Mouse (Mus musculus) heart, adult 18-20 months (tissue): Measurements from ENCODE around the gene Arhgap25. TPM values are rescaled to one million over a fixed set of nuclear protein-coding genes. Genes with fewer than 3 reads are reported as not detected.
"Not testable (repeated sequence)": the region's sequence is repeated elsewhere in the genome, so short reads cannot be mapped to it uniquely, and the experiment has no call there.

Experiments
- DNase-seq, 2 experiments: peaks; one replicate each; pipeline ENCODE4 v3.0.0; 2021 to 2022; ENCODE audit warnings: mixed read lengths in 1 of 2
- total RNA-seq, 2 experiments: library from RNA; stranded (reverse); gene quantifications; 2 replicates each; pipeline ENCODE4 v1.2.3; 2021

Arhgap25 gene
- total RNA-seq, 2 experiments from 2014 or later: 4.5 to 4.7 TPM

DNA sequence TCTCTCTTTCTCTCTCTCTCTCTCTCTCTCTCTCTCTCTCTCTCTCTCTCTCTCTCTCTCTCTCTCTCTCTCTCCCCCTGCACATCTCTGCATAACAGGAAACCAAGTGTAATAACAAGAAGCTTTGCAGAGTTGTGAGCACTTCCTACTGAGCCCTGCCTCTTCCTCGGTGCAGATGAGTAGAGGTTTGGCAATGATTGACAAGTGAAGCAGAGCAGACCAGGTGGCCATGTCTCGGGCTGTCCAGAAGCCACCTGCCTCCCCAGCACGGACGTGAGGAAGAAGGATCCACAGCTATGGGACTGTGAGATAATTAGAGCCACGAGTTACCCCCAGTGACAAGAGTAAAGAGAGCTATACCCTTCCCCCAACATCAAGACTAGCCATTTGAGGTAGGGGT lies 29.1 kb downstream of the Arhgap25 start:
- DNase-seq: no peak

- DNase-seq: no peak
Observed at GRCm38 (mm10) chr6:87503536-87503935, 29.5 kb downstream of the Arhgap25 start.

- peak in 1 of 2 experiments; percentile 71 for DNase-seq
Observed at GRCm38 (mm10) chr6:87502831-87503286, 30.2 kb downstream of the Arhgap25 start.

DNA sequence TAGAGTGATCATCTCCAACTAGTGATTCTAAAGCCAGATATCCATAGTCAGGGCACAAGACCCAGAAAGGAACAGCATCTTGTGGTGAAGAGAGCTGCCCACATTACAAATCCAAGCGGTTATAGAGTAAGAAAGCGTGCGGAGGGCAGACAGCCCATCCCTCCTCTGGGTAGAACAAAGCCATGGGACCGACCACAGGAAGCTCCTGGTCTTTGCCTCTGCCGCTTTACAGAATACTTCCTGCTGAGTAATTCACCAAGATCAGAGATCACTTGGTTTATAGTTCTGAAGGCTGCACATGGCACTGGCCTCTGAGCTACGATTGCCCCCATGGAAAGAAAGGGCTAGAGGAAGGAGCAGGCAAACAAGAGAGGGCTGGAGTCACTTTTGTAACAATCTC lies 30.6 kb downstream of the Arhgap25 start:
- DNase-seq: no peak

DNA sequence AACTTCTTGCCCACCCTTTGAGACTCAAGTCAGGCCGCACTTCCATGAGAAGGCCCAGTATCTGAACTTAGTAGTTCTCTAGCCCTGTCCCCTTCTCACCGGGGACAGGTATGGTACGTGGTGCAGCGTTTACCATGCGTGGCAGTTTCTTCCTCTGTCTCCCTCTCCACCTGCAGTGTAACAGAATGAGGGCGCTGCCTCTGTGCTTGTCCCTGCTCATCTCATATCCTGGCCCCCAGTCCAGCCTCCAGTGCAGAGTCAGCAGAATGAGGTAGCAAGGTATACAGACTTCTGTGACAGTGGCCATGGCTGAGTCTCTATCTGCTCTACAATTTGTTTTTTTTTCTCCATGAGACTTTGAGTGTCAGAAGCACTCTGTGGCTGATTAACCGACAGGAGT lies 32.4 kb downstream of the Arhgap25 start:
- DNase-seq: no peak

- peak in 1 of 2 experiments; percentile 53 for DNase-seq
Observed at GRCm38 (mm10) chr6:87499791-87500190, 33.3 kb downstream of the Arhgap25 start.

- peak; percentile 60 to 84 for DNase-seq
Observed at GRCm38 (mm10) chr6:87496143-87496542, 36.9 kb downstream of the Arhgap25 start.

- peak; percentile 26 to 56 for DNase-seq
Observed at GRCm38 (mm10) chr6:87494339-87494738, 38.7 kb downstream of the Arhgap25 start.

GRCm38 (mm10) chr6:87487657-87488426 lies 45.2 kb downstream of the Arhgap25 start:
- no peak for DNase-seq

DNA sequence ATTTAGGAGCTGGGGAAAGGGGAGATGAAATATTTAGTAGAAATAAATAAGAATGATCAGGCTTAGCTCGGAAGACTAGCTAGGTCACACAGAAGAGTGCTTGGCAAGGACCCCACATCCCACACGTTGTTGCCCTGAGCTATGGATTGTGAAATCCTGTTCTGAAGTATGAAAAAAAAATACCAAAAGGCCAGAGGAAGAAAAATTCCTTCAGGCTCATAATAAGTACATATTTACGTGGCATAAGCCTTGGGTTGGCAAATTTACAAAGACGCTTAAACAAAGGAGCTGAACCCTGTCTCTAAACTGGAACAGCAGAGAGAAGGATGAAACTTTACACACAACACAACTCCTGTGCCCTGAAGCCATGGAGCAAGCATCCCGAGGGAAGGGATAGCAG lies 48.3 kb downstream of the Arhgap25 start:
- peak in 1 of 2 experiments; percentile 31 for DNase-seq

DNA sequence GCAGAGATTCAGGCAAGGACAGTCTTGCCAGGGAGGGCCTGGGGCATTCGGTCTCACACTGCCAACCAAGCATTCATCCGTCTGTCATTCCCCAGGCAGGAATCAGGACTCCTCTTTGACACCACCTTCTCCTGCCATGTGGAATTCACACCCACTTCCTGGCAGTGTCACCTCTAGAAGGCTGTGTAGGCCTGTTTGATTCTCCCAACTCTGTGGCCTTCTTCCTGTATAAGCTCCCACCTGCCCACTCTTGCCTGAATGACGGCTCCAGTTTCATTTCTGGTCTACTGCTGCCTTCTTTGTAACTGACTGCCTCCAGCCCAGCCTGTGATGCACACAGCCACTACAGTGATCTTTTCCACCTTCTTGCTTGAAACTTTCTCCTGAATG lies 49.2 kb downstream of the Arhgap25 start:
- no peak for DNase-seq

DNA sequence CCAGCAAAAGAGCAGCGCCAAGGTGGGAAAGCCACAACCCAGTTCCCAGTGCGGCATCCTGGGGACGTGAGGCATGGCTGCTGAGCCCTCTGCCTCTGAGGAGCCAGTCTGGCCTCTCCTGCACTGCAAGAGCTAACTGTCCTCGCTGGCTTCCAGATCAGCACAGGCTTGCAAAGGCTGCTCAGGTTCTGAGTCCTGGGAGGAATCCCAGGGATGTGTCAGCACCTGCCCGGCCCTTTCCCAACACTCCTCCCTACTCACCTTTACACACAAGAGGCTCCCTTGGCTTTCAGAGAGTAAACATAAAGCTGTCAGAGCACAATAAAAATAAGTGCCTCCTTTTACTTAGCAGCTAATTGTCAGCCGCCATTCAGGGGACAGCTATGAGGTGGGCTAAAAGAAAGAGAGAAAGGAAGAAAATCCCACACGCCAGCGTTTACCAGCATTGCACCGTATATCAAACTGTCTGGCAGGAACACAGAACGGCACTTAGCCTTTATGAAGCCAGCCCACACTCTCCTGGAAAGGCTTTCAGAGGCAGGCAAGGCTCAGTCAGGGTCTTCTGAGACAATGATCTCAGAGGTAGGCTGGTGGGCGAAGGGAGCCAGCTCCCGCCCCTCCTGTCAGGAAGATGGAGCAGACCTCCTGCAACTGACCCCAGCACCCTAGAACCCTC lies 49.7 kb downstream of the Arhgap25 start:
- no peak for DNase-seq

GRCm38 (mm10) chr6:87479291-87479999 lies 53.6 kb downstream of the Arhgap25 start:
- no peak for DNase-seq

DNA sequence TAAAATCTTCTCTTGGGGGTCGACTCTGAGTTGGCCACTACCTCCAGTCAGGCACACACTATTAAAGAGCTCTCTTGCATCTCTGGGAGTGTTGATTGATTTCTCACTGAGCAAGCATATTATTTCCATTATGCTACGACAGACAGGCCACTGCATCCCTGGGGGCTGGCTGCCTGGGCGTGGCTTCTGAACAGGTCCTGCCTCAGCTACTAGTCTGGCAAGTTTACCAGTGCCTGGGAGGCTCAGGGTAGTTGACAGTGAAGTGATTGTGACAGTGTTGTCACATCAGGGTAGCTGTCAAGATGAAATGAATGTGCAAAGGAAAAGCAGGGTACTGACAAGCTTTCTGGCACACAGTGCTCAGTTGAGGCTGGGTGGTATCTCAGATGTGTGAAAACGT lies 54.2 kb downstream of the Arhgap25 start:
- no peak for DNase-seq

GRCm38 (mm10) chr6:87475223-87475622 lies 57.8 kb downstream of the Arhgap25 start:
- no peak for DNase-seq

DNA sequence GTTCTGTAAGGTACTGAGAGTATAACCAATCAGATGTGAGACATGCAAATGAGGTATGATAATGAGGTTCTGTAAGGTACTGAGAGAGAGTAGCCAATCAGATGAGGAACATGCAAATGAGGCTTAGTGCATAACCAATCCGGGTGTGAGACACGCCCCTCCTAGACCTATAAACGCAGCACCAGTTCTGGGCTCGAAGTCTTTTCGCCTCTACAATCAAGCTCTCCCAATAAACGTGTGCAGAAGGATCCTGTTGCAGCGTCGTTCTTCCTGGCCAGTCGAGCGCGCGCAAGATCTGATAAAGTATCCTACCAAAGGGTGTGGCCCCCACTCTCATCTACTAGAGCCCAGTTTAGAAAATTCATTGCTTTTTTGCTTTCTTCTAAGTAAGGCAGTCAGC lies 63.0 kb downstream of the Arhgap25 start:
- DNase-seq: not testable (repeated sequence)

DNA sequence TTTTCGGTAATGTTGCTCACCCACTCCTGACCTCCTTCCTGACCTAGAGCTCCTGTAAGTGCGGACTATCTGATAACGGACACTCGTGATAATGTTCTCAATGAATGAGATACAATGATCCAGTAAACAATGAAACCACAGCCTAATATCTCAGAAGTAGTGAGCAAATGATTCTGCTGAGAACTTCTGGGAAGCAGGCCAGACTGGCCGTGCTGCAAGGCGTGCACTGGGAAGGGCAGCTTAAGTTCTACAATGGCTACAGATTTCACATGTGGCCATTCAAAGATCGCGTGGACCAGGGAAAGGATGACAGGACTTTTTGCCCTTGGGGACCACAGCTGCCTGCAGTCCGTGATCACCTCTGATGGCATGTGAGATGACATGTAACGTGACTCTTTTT lies 64.7 kb downstream of the Arhgap25 start:
- DNase-seq: peak; percentile 22 to 44

- DNase-seq: no peak
Observed at GRCm38 (mm10) chr6:87467373-87467772, 65.7 kb downstream of the Arhgap25 start.

GRCm38 (mm10) chr6:87466221-87466620 lies 66.8 kb downstream of the Arhgap25 start:
- peak; percentile 54 to 80 for DNase-seq

GRCm38 (mm10) chr6:87455507-87455906 lies 77.6 kb downstream of the Arhgap25 start:
- no peak for DNase-seq

- DNase-seq: no peak
Observed at GRCm38 (mm10) chr6:87451771-87452170, 81.3 kb downstream of the Arhgap25 start.

- DNase-seq: peak; percentile 34 to 69
Observed at GRCm38 (mm10) chr6:87451016-87451415, 82.0 kb downstream of the Arhgap25 start.

- no peak for DNase-seq
Observed at GRCm38 (mm10) chr6:87449534-87449933, 83.5 kb downstream of the Arhgap25 start.
